ENCODE assay signal across 22 mouse cellular contexts in genomic region chr1:166519626-166520025, GRCm38 (mm10). TPM values are rescaled to one million over a fixed set of nuclear protein-coding genes. Genes with fewer than 3 reads are reported as not detected.
"Had no signal": no experiment of that assay in that cellular context is flagged by ENCODE, and none has a peak within 500 bp of the region (broad histone marks: within the 10 kb centered on the region; RNA-seq: fewer than 3 reads in every experiment).

No protein-coding gene starts in this region.

RNA-seq across cellular contexts. Expression of gene Gm4846, which starts 22.2 kb away (rescaled TPM):
- polyA plus RNA-seq: heart, adult 2 months; heart, embryonic 11.5 days; heart, embryonic 13.5 days; heart, embryonic 15.5 days; heart, postnatal 0 days; hindbrain, embryonic 11.5 days; hindbrain, embryonic 13.5 days; hindbrain, embryonic 15.5 days; hindbrain, postnatal 0 days; intestine, embryonic 14.5 days; intestine, embryonic 16.5 days; kidney, adult 2 months; kidney, embryonic 15.5 days; kidney, postnatal 0 days; large intestine, adult 2 months; limb, embryonic 11.5 days; limb, embryonic 13.5 days; limb, embryonic 15.5 days; liver, adult 2 months; liver, embryonic 12.5 days; liver, embryonic 14.5 days; liver, embryonic 16.5 days had no signal
